Mouse (Mus musculus) E14TG2a.4 (cell line): ENCODE measurements around the gene Slc5a8.

Experiments used
- CTCF ChIP-seq: conservative IDR thresholded peaks from 2 replicates; pipeline ENCODE4 v1.5.1; 2014; ENCODE audit warnings: low read length
- POU5F1 ChIP-seq: IDR thresholded peaks from 2 replicates; pipeline ENCODE4 v1.6.1; 2014; ENCODE audit warnings: low read length, borderline replicate concordance

DNA sequence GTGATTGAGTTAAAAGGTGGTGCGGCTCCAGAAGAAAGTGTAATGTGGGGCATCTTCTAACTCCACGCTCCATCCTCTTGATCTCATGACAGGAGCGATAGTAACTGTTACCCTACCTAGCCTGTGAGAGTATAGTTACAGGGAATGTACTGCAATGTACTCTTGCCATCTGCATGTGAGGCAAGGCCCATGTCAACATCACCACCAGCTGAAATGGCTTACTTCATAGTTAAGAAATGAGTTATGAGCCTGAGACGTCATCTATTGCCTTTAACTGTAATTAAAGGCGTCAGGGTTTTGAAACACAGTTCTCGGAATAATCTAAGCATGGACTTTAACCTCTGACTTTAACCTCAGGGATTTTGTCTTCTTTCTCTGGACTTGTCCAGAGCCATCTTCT, 11.2 kb downstream of the Slc5a8 start:
- TF ChIP-seq CTCF = no peak
- no peak for TF ChIP-seq POU5F1
